Mouse (Mus musculus): Measurements from ENCODE around the gene Tmem63a.
"Not testable (repeated sequence)": the region's sequence is repeated elsewhere in the genome, so short reads cannot be mapped to it uniquely, and the experiment has no call there.

- not testable (repeated sequence) for TF ChIP-seq CTCF (IDR thresholded peaks at IDR 0.05; ENCODE audit: borderline replicate concordance, extremely low read depth, insufficient read depth, insufficient read length); POLR2A (IDR thresholded peaks at IDR 0.05; ENCODE audit: borderline replicate concordance, extremely low read depth, insufficient read depth, insufficient read length, poor library complexity, severe bottlenecking)
Observed at GRCm38 (mm10) chr1:180937631-180938030, 4.5 kb upstream of the Tmem63a start.

All from brain, embryonic 14.5 days (tissue).